Mouse (Mus musculus): ENCODE results near the gene Fbh1. TPM values are rescaled to one million over a fixed set of nuclear protein-coding genes. Genes with fewer than 3 reads are reported as not detected.

The Fbh1 gene
- polyA plus RNA-seq, 1 experiment from 2014 or later = 111 TPM

Other genes starting within 250 kb of the Fbh1 start
- gene Pfkfb3, start 223.5 kb downstream of the Fbh1 start, polyA plus RNA-seq (2015; fragmentation: Nextera tagmentation; extraction: Ambion mirVana) = 21.5 and 21.7 TPM in 2 replicates
- 160 and 167 TPM in 2 replicates for gene Rbm17, start 173.4 kb downstream of the Fbh1 start, polyA plus RNA-seq (2015; fragmentation: Nextera tagmentation; extraction: Ambion mirVana)
- not detected in 2 replicates for gene Gm17490, start 151.3 kb downstream of the Fbh1 start, polyA plus RNA-seq (2015; fragmentation: Nextera tagmentation; extraction: Ambion mirVana)
- gene Il2ra, start 134.8 kb downstream of the Fbh1 start, polyA plus RNA-seq (2015; fragmentation: Nextera tagmentation; extraction: Ambion mirVana) = not detected in 2 replicates
- 0.49 and 0.52 TPM in 2 replicates for gene Il15ra, start 72.3 kb downstream of the Fbh1 start, polyA plus RNA-seq (2015; fragmentation: Nextera tagmentation; extraction: Ambion mirVana)
- gene Ankrd16, start 294 bp upstream of the Fbh1 start, polyA plus RNA-seq (2015; fragmentation: Nextera tagmentation; extraction: Ambion mirVana) = 44.8 and 51.8 TPM in 2 replicates